Mouse (Mus musculus) embryonic facial prominence, embryonic 15.5 days (tissue): ENCODE measurements around the gene Osgep. TPM values are rescaled to one million over a fixed set of nuclear protein-coding genes. Genes with fewer than 3 reads are reported as not detected.
"Not testable (repeated sequence)": the region's sequence is repeated elsewhere in the genome, so short reads cannot be mapped to it uniquely, and the experiment has no call there.

Experiments used
- ATAC-seq: fragments of 200-750 bp; cut with Nextera tagmentation; 2 replicates; pipeline ENCODE4 v1.8.0; 2017; ENCODE audit warnings: low read depth, moderate TSS enrichment; ENCODE audit not compliant: insufficient number of reproducible peaks, low FRiP score, low TSS enrichment
- H3K27ac ChIP-seq: fragments of 300-500 bp; sonication (generic); replicated peaks from 2 replicates; pipeline ENCODE4 v1.5.1; 2015; ENCODE audit warnings: mild to moderate bottlenecking, inconsistent platforms
- H3K27me3 ChIP-seq: fragments of 300-500 bp; sonication (generic); 2 replicates; pipeline ENCODE4 v1.6.1; 2015; ENCODE audit warnings: inconsistent platforms
- H3K36me3 ChIP-seq: fragments of 300-500 bp; sonication (generic); 2 replicates; pipeline ENCODE4 v1.6.1; 2015; ENCODE audit warnings: mild to moderate bottlenecking, inconsistent platforms
- H3K4me1 ChIP-seq: fragments of 300-500 bp; sonication (generic); 2 replicates; pipeline ENCODE4 v1.6.1; 2015; ENCODE audit warnings: inconsistent platforms
- H3K4me2 ChIP-seq: fragments of 300-500 bp; sonication (generic); replicated peaks from 2 replicates; pipeline ENCODE4 v1.6.1; 2015; ENCODE audit warnings: mild to moderate bottlenecking, inconsistent platforms
- H3K4me3 ChIP-seq: fragments of 300-500 bp; sonication (generic); replicated peaks from 2 replicates; pipeline ENCODE4 v1.5.1; 2015; ENCODE audit warnings: mild to moderate bottlenecking, inconsistent platforms
- H3K9ac ChIP-seq: fragments of 300-500 bp; sonication (generic); 2 replicates; pipeline ENCODE4 v1.6.1; 2015; ENCODE audit warnings: inconsistent platforms
- H3K9me3 ChIP-seq: fragments of 300-500 bp; sonication (generic); replicated peaks from 2 replicates; pipeline ENCODE4 v1.6.1; 2016; ENCODE audit warnings: inconsistent platforms
- WGBS: fragments of 180-500 bp; shearing (Covaris S2); methylation state at CpG from one replicate; pipeline ENCODE4 v1.1.7; 2015; 5-methylcytosine and 5-hydroxymethylcytosine counted together
- polyA plus RNA-seq: library from polyadenylated mRNA; unstranded; fragments of >200 nt; fragmentation: Nextera tagmentation; extraction: Ambion mirVana; gene quantifications from 2 replicates; pipeline ENCODE4 v1.2.1, GENCODE M21; 2015

Gene Osgep
- polyA plus RNA-seq, 1 experiment from 2014 or later, result 158 TPM

DNA sequence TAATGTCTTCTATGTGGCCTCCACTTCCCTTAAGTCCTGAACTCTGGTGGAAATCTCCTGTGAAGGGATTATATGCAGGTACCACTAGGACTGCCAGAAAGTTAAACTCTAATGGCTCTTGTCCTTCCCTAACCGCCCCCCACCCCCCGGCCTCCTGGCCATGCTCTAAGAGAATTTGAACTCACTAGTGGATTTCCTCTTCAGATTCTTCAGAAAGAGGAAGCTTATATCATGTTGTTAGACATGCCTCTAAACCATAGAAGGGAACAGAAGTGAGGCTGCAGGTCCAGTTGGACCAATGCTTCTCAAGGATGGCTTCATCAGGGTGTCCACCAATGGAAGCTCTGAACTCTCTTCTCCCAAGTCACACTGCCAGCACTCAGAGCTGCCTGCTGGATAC is 26.7 kb downstream of the Osgep start:
- H3K4me2 ChIP-seq, H3K4me3 ChIP-seq, ATAC-seq, H3K9ac ChIP-seq, H3K27ac ChIP-seq, H3K36me3 ChIP-seq, H3K9me3 ChIP-seq: not testable (repeated sequence)
- peaks cover 14% of the 10 kb centered on the region for H3K27me3 ChIP-seq
- peaks cover 18% of the 10 kb centered on the region for H3K4me1 ChIP-seq
- WGBS, result 92% methylated on average over 2 of the region's 2 CpGs

DNA sequence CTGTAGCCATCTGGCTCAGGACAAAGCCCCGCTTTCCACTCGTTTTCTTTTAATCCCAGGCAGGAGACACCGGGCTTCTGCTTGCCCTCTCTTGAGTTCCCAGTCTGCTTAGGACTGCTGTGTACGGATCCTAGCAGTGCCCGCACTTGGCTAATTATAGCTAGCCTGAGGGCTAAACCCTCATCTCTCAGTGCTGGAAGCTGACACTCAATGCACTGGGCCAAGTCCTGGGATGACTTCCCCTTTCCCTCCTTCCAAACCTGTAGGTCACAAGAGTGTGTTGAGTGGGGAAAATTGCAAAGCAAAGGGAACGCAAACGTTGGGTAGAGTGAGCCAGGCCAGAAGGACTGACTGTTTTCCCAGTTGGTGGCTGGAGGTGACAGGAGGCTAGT is 27.3 kb downstream of the Osgep start, which contains the start of gene Klhl33:
Klhl33 (minus strand) TSS at position 134 of the 392 bp plus-strand sequence.
- Histone ChIP-seq H3K27me3 (peaks cover 14% of the 10 kb centered on the region), H3K4me2 (peak within 1 kb of the TSS; percentile 85)
- WGBS, result 29% methylated on average over 7 of the region's 7 CpGs

DNA sequence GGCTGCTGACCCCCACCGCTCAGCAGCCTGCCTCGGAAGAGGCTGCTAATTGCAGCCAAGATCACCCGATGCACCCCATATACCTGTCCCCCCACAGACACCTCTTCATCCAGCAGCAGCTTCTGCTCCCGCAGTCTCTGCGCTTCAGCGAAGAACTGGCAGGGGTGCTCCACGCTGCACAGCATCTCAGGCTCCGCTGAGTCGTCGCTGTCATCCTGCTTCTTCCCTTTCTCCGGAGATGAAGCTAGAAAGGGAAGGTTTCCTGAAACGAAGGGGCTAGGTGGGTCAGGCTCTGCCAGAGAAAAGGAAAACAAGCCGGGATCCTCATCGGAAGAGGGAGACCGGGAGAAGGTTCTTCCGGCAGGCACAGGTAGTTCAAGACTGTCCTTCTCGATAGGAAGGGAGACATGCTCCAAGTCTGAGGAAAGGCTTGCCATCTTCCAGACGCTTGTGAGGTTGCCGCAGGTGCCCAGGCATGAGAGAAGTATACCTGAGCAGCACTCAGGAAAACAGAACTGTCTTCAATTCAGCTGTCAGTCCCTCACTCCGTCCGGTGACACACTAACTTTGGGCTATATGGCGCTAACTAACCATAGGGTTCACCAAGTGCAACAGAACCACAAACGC is 27.8 kb downstream of the Osgep start:
- H3K4me1 ChIP-seq, result peaks cover 24% of the 10 kb centered on the region
- H3K9me3 ChIP-seq, result no peaks in the 10 kb centered on the region
- WGBS, result 13% methylated on average over 23 of the region's 23 CpGs
- peaks cover 14% of the 10 kb centered on the region for H3K27me3 ChIP-seq
- H3K4me3 ChIP-seq, result peak overlapping the region; percentile 43
- peak overlapping the region; percentile 85 for H3K4me2 ChIP-seq
- no peaks in the 10 kb centered on the region for H3K36me3 ChIP-seq
- H3K27ac ChIP-seq, result no peak overlapping the region
- peak overlapping the region; percentile 21; the same call in 1 of the 2 replicates for H3K9ac ChIP-seq
- no peak for ATAC-seq

More for the DNA sequence above, 27.3 kb downstream of the Osgep start, which contains the start of gene Klhl33:
- no peak for ATAC-seq
- H3K9ac ChIP-seq, result peak within 1 kb of the TSS; percentile 21; the same call in 1 of the 2 replicates
- H3K9me3 ChIP-seq, result no peaks in the 10 kb centered on the region
- H3K4me1 ChIP-seq, result peaks cover 24% of the 10 kb centered on the region
- no peak within 1 kb of the TSS for H3K27ac ChIP-seq
- H3K36me3 ChIP-seq, result no peaks in the 10 kb centered on the region
- peak within 1 kb of the TSS; percentile 43 for H3K4me3 ChIP-seq

DNA sequence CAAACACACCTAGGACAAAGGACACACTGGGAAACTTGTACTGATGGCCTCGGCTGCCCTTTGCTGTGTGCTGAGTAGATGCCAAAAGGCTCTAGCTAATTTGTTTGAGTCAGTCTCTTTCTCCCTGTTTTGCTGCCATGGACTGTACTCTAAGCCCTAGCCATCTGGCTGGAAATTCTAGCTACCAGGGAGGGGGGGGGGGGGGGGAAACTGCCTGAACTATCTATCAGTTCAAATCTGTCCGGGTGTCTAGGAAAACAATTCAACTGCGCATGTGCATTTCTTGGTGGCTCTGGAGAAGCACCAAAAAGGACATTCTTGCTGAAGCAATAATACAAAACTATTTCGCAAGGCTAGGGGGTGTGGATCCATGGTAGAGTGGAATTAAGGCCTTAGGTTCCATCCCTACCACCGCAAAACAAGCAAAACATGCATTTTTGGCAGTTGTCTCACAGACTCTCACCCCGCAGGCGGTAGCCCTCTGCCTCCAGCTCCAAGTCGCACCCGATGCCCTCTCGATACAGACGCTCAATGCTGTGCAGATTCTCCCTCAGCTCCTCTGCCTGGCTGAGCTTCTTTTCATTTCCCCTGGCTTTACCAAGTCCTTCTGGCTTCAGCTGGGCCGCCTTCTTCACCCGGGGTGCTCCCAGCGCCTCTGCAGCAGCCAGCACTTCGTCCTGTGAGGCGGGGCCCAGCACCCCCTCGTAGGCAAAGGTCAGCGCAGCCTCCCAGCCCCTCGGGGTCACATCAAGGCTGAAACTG is 28.5 kb downstream of the Osgep start:
- peak overlapping the region; percentile 43 for H3K4me3 ChIP-seq
- H3K27ac ChIP-seq, result no peak overlapping the region
- H3K27me3 ChIP-seq, result peaks cover 14% of the 10 kb centered on the region
- no peak for ATAC-seq
- H3K4me2 ChIP-seq, result peak overlapping the region; percentile 85
- WGBS, result 10% methylated on average over 19 of the region's 19 CpGs
- peaks cover 24% of the 10 kb centered on the region for H3K4me1 ChIP-seq
- no peaks in the 10 kb centered on the region for H3K9me3 ChIP-seq
- H3K9ac ChIP-seq, result peak overlapping the region; percentile 21; the same call in 1 of the 2 replicates
- H3K36me3 ChIP-seq, result no peaks in the 10 kb centered on the region

DNA sequence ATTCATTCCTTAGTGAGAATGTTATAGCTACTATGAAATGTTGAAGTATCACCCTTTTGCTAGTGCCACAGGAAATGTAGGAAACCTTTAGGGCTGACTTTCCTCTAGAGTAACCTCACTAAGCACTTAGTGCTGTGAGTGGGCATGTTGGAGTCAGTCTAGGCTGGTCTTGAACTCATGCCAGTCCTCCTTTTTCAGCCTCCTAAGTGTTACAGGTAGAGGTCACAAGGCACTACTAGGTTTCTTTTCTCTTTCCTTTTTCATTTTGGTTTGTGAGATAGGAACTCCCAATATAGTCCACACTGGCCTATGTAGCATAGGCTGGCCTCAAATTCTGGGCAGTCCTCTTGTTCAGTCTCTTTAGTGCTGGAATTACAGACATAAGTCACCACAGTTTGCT is 29.3 kb downstream of the Osgep start:
- H3K36me3 ChIP-seq, result no peaks in the 10 kb centered on the region
- H3K9me3 ChIP-seq, result no peaks in the 10 kb centered on the region
- H3K27ac ChIP-seq, result no peak overlapping the region
- no peak for ATAC-seq
- H3K4me3 ChIP-seq, result no peak overlapping the region
- H3K27me3 ChIP-seq, result peaks cover 14% of the 10 kb centered on the region
- no peak overlapping the region for H3K4me2 ChIP-seq
- no peak overlapping the region for H3K9ac ChIP-seq
- H3K4me1 ChIP-seq, result peaks cover 24% of the 10 kb centered on the region

DNA sequence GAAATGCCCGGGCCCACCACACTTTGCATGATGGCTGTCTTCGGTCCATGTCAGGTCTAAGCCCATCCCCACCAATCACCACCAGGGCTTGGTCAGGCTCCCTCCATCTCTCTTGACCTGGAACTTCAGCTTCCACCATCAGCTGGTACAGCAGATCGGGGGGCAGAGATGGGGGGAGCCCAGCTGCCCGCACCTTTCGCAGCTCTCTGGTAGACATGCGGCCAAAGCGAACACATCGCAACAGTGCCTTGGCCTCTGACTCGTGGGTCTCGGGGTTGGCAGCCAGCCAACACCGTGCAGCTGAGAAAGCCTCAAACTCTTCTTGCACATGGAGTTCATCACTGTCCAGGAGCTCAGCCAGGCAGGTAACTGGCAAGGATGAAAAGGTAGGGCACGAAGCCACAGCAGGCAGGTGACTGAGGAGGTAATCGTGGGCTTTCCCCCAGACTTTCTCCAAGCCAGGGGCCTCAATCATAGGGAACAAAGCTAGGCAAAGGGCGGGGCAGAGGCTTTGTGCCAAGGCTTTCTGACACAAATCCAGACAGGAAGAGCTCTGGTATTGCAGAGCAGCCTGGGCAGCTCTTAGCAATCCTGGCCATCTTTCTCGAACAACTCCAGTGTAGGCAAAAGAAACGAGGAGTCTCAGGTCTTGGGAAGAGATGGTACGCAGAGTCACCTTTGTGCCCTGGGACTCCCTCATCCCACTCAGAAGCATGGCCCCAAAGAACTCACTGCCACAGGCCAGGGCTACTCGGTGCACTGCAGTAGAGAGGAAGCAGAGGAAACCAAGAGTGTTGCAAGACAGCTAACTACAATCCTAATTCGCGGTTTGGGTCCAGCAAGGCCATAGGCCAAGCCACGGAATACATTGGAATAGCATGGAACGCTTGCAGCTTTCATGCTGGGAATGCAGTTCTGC is 31.9 kb downstream of the Osgep start:
- H3K4me2 ChIP-seq, result no peak overlapping the region
- H3K4me3 ChIP-seq, result no peak overlapping the region
- WGBS, result 77% methylated on average over 22 of the region's 22 CpGs
- H3K4me1 ChIP-seq, result peaks cover 24% of the 10 kb centered on the region
- H3K9me3 ChIP-seq, result no peaks in the 10 kb centered on the region
- H3K27ac ChIP-seq, result no peak overlapping the region
- H3K27me3 ChIP-seq, result peaks cover 13% of the 10 kb centered on the region
- no peaks in the 10 kb centered on the region for H3K36me3 ChIP-seq
- H3K9ac ChIP-seq, result no peak overlapping the region
- no peak for ATAC-seq

DNA sequence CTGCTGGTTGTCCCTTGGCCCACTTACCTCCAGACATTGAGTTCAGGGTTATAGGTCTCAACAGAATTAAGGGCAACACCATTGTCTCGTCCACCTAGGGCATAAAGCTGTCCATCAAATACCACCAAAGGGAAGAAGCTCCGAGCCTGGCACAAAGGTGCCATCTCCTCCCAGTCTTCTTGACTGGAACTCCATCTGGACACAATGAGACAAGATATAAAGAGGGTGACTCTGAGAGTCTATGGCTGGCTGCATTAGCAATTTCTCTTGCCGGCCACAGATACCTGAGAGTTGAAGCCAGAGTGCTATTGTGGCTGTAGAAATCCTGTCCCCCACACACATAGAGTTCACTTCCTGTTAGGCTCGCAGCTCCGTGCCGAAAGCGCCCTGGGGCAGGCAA is 32.6 kb downstream of the Osgep start:
- Histone ChIP-seq H3K9ac (no peak overlapping the region), H3K4me1 (peaks cover 24% of the 10 kb centered on the region), H3K4me2 (no peak overlapping the region), H3K27me3 (peaks cover 7% of the 10 kb centered on the region; the same call in 1 of the 2 replicates), H3K36me3 (no peaks in the 10 kb centered on the region), H3K4me3 (no peak overlapping the region), H3K27ac (no peak overlapping the region), H3K9me3 (no peaks in the 10 kb centered on the region)
- ATAC-seq, result no peak
- 76% methylated on average over 7 of the region's 7 CpGs for WGBS

DNA sequence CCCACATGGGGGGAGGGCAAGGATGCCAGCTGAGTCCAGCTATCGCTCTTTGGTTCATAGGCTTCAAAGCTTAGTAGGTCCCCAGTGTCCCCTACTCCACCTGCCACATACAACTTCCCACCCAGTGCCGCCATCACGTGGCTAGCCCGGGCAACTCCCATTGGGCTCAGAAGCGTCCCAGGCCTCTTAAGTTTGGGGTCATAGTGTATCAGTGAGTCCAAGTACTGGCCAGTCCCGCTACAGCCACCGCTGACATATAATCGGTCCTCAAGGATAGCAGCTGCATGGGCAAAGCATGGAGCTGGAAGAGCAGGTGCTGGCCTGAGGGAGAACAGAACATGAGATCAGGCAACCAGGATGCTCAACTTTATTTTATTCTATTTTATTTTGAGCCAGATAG is 33.1 kb downstream of the Osgep start:
- no peaks in the 10 kb centered on the region for H3K9me3 ChIP-seq
- H3K4me3 ChIP-seq, result no peak overlapping the region
- H3K27me3 ChIP-seq, result peaks cover 3% of the 10 kb centered on the region; the same call in 1 of the 2 replicates
- no peak overlapping the region for H3K9ac ChIP-seq
- peaks cover 19% of the 10 kb centered on the region for H3K4me1 ChIP-seq
- 85% methylated on average over 8 of the region's 8 CpGs for WGBS
- no peak for ATAC-seq
- no peak overlapping the region for H3K27ac ChIP-seq
- no peak overlapping the region for H3K4me2 ChIP-seq
- no peaks in the 10 kb centered on the region for H3K36me3 ChIP-seq

DNA sequence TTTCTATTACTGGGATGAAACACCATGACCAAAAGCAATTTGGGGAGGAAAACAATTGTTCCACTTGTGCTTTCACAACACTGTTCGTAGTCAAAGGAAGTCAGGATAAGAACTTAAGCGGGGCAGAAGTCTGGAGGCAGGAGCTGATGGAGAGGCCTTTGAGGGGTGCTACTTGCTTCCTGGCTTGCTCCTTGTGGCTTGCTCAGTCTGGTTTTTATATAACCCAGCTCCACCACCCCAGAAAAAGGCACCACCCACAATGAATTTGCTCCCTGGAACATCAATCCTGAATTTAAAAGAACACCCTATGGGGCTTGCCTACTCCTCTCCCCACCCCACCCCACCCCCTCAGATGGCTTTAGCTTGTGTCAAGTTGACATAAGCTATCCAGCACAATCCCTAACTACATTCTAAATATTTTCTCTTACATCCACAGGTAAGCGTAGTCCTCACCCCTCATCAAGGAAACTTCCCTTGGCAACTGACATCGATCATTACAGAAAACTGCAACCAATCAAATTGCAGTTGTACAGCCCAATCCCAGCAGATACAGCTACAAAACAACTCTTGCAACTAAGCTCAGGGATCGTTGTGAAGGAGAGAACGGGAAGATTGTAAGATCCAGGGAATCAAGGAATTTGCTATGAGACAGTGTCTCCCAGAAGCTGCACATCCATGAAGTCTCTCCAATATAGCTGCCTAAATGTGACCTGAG is 48.3 kb downstream of the Osgep start:
- ATAC-seq, result no peak
- Histone ChIP-seq H3K27me3 (no peaks in the 10 kb centered on the region), H3K4me1 (no peaks in the 10 kb centered on the region), H3K4me3 (no peak overlapping the region), H3K9me3 (no peaks in the 10 kb centered on the region), H3K4me2 (no peak overlapping the region), H3K27ac (no peak overlapping the region), H3K36me3 (no peaks in the 10 kb centered on the region), H3K9ac (no peak overlapping the region)
- 76% methylated on average over 6 of the region's 6 CpGs for WGBS

DNA sequence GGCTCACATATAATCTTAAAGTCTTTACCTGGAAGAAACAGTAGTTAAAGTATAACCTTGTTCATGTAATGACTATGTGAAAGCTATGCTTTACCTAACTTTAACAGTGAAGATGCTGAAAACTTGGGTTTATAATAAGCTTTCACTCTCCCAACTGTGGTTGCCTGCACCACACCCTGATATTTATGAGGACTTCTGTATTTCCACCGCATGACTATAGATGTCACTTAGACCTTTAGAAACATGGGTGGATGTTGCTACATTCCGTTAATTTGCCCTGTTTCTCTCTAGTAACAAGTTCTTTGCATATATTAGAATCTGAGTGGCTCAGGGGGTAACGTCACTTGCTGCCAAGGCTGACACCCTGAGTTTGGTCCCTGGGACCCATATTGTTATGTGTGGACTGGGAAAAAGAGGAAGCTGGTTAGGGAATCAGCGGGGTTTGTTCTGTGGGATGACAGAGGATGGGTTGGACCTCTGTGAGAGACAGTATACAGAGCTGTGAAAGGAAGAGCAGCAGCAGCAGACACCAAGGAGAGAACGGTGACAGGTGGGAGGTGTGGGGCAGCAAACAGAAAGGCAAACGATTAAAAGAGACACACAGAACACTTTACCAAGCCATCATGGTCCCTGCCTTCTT is 49.0 kb downstream of the Osgep start:
- H3K9me3 ChIP-seq, result no peaks in the 10 kb centered on the region
- H3K27ac ChIP-seq, result no peak overlapping the region
- H3K27me3 ChIP-seq, result no peaks in the 10 kb centered on the region
- no peak overlapping the region for H3K4me3 ChIP-seq
- ATAC-seq, result no peak
- no peak overlapping the region for H3K4me2 ChIP-seq
- H3K36me3 ChIP-seq, result no peaks in the 10 kb centered on the region
- peaks cover 2% of the 10 kb centered on the region; the same call in 1 of the 2 replicates for H3K4me1 ChIP-seq
- no peak overlapping the region for H3K9ac ChIP-seq
- 78% methylated on average over 6 of the region's 6 CpGs for WGBS
